Mouse (Mus musculus) megakaryocyte, embryonic 14.5 days (primary cell): Measurements from ENCODE around the gene Rab10.

Source experiments
- FLI1 ChIP-seq: IDR thresholded peaks from 2 replicates; pipeline ENCODE4 v1.6.1; 2012; ENCODE audit warnings: low read length, inconsistent platforms, mixed read lengths
- GATA1 ChIP-seq: IDR thresholded peaks from 3 replicates; pipeline ENCODE4 v1.6.1; 2012; ENCODE audit warnings: mixed read lengths, low read length, inconsistent platforms, borderline replicate concordance

GRCm38 (mm10) chr12:3347682-3348081, 37.9 kb upstream of the Rab10 start:
- TF ChIP-seq FLI1 (no peak), GATA1 (no peak)
